Mouse (Mus musculus): ENCODE measurements around the gene Ssbp4. TPM values are rescaled to one million over a fixed set of nuclear protein-coding genes. Genes with fewer than 3 reads are reported as not detected.

Ssbp4 gene
- polyA plus RNA-seq, 1 experiment: 52.6 TPM

- no peaks in the 10 kb centered on the region for H3K9me3 ChIP-seq (ENCODE audit: control insufficient read depth, low read length)
- H3K4me1 ChIP-seq (ENCODE audit: control insufficient read depth): peaks cover 84% of the 10 kb centered on the region
Observed at GRCm38 (mm10) chr8:70613763-70614162, 5.1 kb upstream of the Ssbp4 start.

GRCm38 (mm10) chr8:70611849-70612248, 3.2 kb upstream of the Ssbp4 start:
- Histone ChIP-seq H3K27me3 (ENCODE audit: control insufficient read depth) (peaks cover 28% of the 10 kb centered on the region), H3K36me3 (ENCODE audit: control insufficient read depth) (no peaks in the 10 kb centered on the region), H3K4me1 (ENCODE audit: control insufficient read depth) (peaks cover 85% of the 10 kb centered on the region), H3K9me3 (ENCODE audit: control insufficient read depth, low read length) (no peaks in the 10 kb centered on the region), H3K4me3 (replicated peaks) (peak overlapping the region; percentile 76)
- TF ChIP-seq GATA1 (IDR thresholded peaks at IDR 0.05; ENCODE audit: low read length) (peak; percentile 68; the same call in 1 of the 2 replicates), TAL1 (IDR thresholded peaks at IDR 0.05; ENCODE audit: low read length) (no peak)

More at GRCm38 (mm10) chr8:70613763-70614162, 5.1 kb upstream of the Ssbp4 start:
- TF ChIP-seq GATA1 (IDR thresholded peaks at IDR 0.05; ENCODE audit: low read length): no peak
- no peak for TF ChIP-seq TAL1 (IDR thresholded peaks at IDR 0.05; ENCODE audit: low read length)
- Histone ChIP-seq H3K27me3 (ENCODE audit: control insufficient read depth) (peaks cover 18% of the 10 kb centered on the region), H3K36me3 (ENCODE audit: control insufficient read depth) (no peaks in the 10 kb centered on the region), H3K4me3 (replicated peaks) (no peak overlapping the region)

- Histone ChIP-seq H3K4me3 (replicated peaks) (peak overlapping the region; percentile 76), H3K36me3 (ENCODE audit: control insufficient read depth) (no peaks in the 10 kb centered on the region), H3K4me1 (ENCODE audit: control insufficient read depth) (peaks cover 88% of the 10 kb centered on the region), H3K27me3 (ENCODE audit: control insufficient read depth) (peaks cover 28% of the 10 kb centered on the region), H3K9me3 (ENCODE audit: control insufficient read depth, low read length) (no peaks in the 10 kb centered on the region)
- TF ChIP-seq GATA1 (IDR thresholded peaks at IDR 0.05; ENCODE audit: low read length) (no peak), TAL1 (IDR thresholded peaks at IDR 0.05; ENCODE audit: low read length) (no peak)
Observed at GRCm38 (mm10) chr8:70610796-70611771, 2.4 kb upstream of the Ssbp4 start.

GRCm38 (mm10) chr8:70609849-70610795, 1.4 kb upstream of the Ssbp4 start:
- H3K27me3 ChIP-seq (ENCODE audit: control insufficient read depth): peaks cover 28% of the 10 kb centered on the region
- no peak for TF ChIP-seq GATA1 (IDR thresholded peaks at IDR 0.05; ENCODE audit: low read length)
- no peak for TF ChIP-seq TAL1 (IDR thresholded peaks at IDR 0.05; ENCODE audit: low read length)
- H3K36me3 ChIP-seq (ENCODE audit: control insufficient read depth): no peaks in the 10 kb centered on the region
- peaks cover 83% of the 10 kb centered on the region for H3K4me1 ChIP-seq (ENCODE audit: control insufficient read depth)
- peak overlapping the region; percentile 76 for H3K4me3 ChIP-seq (replicated peaks)
- H3K9me3 ChIP-seq (ENCODE audit: control insufficient read depth, low read length): no peaks in the 10 kb centered on the region

- Histone ChIP-seq H3K4me3 (replicated peaks) (peak overlapping the region; percentile 76), H3K9me3 (ENCODE audit: control insufficient read depth, low read length) (no peaks in the 10 kb centered on the region), H3K4me1 (ENCODE audit: control insufficient read depth) (peaks cover 84% of the 10 kb centered on the region), H3K27me3 (ENCODE audit: control insufficient read depth) (peaks cover 28% of the 10 kb centered on the region), H3K36me3 (ENCODE audit: control insufficient read depth) (peaks cover 3% of the 10 kb centered on the region)
- TF ChIP-seq GATA1 (IDR thresholded peaks at IDR 0.05; ENCODE audit: low read length) (no peak), TAL1 (IDR thresholded peaks at IDR 0.05; ENCODE audit: low read length) (no peak)
Observed at GRCm38 (mm10) chr8:70609368-70609848, 736 bp upstream of the Ssbp4 start.

GRCm38 (mm10) chr8:70607898-70608748, 549 bp downstream of the Ssbp4 start:
- TF ChIP-seq GATA1 (IDR thresholded peaks at IDR 0.05; ENCODE audit: low read length): no peak
- no peak for TF ChIP-seq TAL1 (IDR thresholded peaks at IDR 0.05; ENCODE audit: low read length)

GRCm38 (mm10) chr8:70607603-70607897, 1.1 kb downstream of the Ssbp4 start:
- Histone ChIP-seq H3K4me3 (replicated peaks) (peak overlapping the region; percentile 82), H3K4me1 (ENCODE audit: control insufficient read depth) (peaks cover 76% of the 10 kb centered on the region), H3K9me3 (ENCODE audit: control insufficient read depth, low read length) (no peaks in the 10 kb centered on the region), H3K36me3 (ENCODE audit: control insufficient read depth) (peaks cover 6% of the 10 kb centered on the region), H3K27me3 (ENCODE audit: control insufficient read depth) (peaks cover 28% of the 10 kb centered on the region)
- TF ChIP-seq TAL1 (IDR thresholded peaks at IDR 0.05; ENCODE audit: low read length): no peak
- no peak for TF ChIP-seq GATA1 (IDR thresholded peaks at IDR 0.05; ENCODE audit: low read length)

More at GRCm38 (mm10) chr8:70607898-70608748, 549 bp downstream of the Ssbp4 start:
- peak overlapping the region; percentile 82 for H3K4me3 ChIP-seq (replicated peaks)
- peaks cover 28% of the 10 kb centered on the region for H3K27me3 ChIP-seq (ENCODE audit: control insufficient read depth)
- peaks cover 78% of the 10 kb centered on the region for H3K4me1 ChIP-seq (ENCODE audit: control insufficient read depth)
- peaks cover 3% of the 10 kb centered on the region for H3K36me3 ChIP-seq (ENCODE audit: control insufficient read depth)
- H3K9me3 ChIP-seq (ENCODE audit: control insufficient read depth, low read length): no peaks in the 10 kb centered on the region
